Mouse (Mus musculus): ENCODE results near the gene Cep55. TPM values are rescaled to one million over a fixed set of nuclear protein-coding genes. Genes with fewer than 3 reads are reported as not detected.

Gene Cep55
- polyA plus RNA-seq, 1 experiment from 2014 or later = 4.6 TPM

GRCm38 (mm10) chr19:38082931-38083525, 28.2 kb downstream of the Cep55 start:
- no peak overlapping the region for H3K27ac ChIP-seq
- no peaks in the 10 kb centered on the region for H3K27me3 ChIP-seq (ENCODE audit: control insufficient read depth, insufficient read depth, low read length)
- DNase-seq (ENCODE audit: low spot score) = no peak
- no peaks in the 10 kb centered on the region for H3K9me3 ChIP-seq (ENCODE audit: control insufficient read depth, low read length)
- no peak overlapping the region for H3K4me3 ChIP-seq (replicated peaks; ENCODE audit: low read length)
- no peak for ATAC-seq (ENCODE audit: low FRiP score)
- 86% methylated on average over 5 of the region's 5 CpGs for WGBS
- no peaks in the 10 kb centered on the region for H3K4me1 ChIP-seq (replicated peaks; ENCODE audit: control insufficient read depth, insufficient read depth, low read length)
- no peak overlapping the region for H3K9ac ChIP-seq
- H3K4me2 ChIP-seq (replicated peaks) = no peak overlapping the region
- no peaks in the 10 kb centered on the region for H3K36me3 ChIP-seq (replicated peaks; ENCODE audit: control insufficient read depth, insufficient read depth)

DNA sequence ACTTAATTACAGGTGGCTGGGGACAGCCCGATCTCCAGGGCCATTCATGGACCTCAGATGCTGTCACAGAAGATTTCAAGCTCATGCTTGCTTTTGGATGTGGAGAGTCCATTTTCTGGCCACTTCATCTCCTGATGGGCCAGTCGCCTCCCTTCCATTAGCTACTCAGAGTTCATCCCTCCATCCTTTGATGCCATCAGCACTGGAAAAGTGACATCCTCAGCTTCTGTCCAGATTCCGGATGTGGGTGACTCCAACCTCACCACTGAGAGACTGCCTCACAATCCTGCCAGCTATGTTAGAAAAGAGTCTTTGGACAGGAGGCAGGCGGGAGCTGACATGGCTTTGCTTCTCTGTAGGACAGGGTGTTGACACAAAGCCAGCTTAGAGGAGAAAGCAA, 31.0 kb downstream of the Cep55 start:
- H3K9ac ChIP-seq = no peak overlapping the region
- no peak overlapping the region for H3K4me3 ChIP-seq (replicated peaks; ENCODE audit: low read length)
- DNase-seq (ENCODE audit: low spot score) = no peak
- H3K4me1 ChIP-seq (replicated peaks; ENCODE audit: control insufficient read depth, insufficient read depth, low read length) = no peaks in the 10 kb centered on the region
- no peak overlapping the region for H3K27ac ChIP-seq
- no peak overlapping the region for H3K4me2 ChIP-seq (replicated peaks)
- no peak for ATAC-seq (ENCODE audit: low FRiP score)
- H3K27me3 ChIP-seq (ENCODE audit: control insufficient read depth, insufficient read depth, low read length) = no peaks in the 10 kb centered on the region
- no peaks in the 10 kb centered on the region for H3K9me3 ChIP-seq (ENCODE audit: control insufficient read depth, low read length)
- 95% methylated on average over 4 of the region's 4 CpGs for WGBS
- no peaks in the 10 kb centered on the region for H3K36me3 ChIP-seq (replicated peaks; ENCODE audit: control insufficient read depth, insufficient read depth)

GRCm38 (mm10) chr19:38086948-38087551, 32.2 kb downstream of the Cep55 start:
- Histone ChIP-seq H3K9ac (no peak overlapping the region), H3K27me3 (ENCODE audit: control insufficient read depth, insufficient read depth, low read length) (no peaks in the 10 kb centered on the region), H3K4me1 (replicated peaks; ENCODE audit: control insufficient read depth, insufficient read depth, low read length) (no peaks in the 10 kb centered on the region), H3K4me2 (replicated peaks) (no peak overlapping the region), H3K4me3 (replicated peaks; ENCODE audit: low read length) (no peak overlapping the region), H3K9me3 (ENCODE audit: control insufficient read depth, low read length) (no peaks in the 10 kb centered on the region), H3K27ac (no peak overlapping the region), H3K36me3 (replicated peaks; ENCODE audit: control insufficient read depth, insufficient read depth) (no peaks in the 10 kb centered on the region)
- ATAC-seq (ENCODE audit: low FRiP score) (0 out of 2 replicates have a peak, but pooled peaks have one; percentile 53), DNase-seq (ENCODE audit: low spot score) (peak; percentile 48)
- 55% methylated on average over 11 of the region's 11 CpGs for WGBS

DNA sequence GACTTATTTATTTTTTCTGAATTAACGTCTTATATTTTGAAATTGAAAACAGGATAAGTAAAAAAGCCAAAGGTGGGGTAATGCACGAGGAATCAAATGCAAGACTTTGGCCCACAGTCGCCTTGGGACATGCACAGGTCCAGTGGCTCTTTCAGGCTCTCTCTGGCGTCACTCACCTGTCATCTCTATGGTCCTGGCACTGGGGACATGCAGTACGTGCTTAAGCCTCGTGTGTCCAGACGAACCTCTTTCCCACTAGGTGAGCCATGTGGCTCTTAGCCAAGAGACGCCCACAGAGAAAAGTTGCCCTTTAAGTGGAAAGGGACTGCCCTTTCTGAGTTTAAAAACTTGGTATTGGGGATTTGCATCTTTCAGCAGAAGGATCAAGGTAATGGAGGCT, 34.5 kb downstream of the Cep55 start:
- Histone ChIP-seq H3K4me2 (replicated peaks) (no peak overlapping the region), H3K36me3 (replicated peaks; ENCODE audit: control insufficient read depth, insufficient read depth) (no peaks in the 10 kb centered on the region), H3K27me3 (ENCODE audit: control insufficient read depth, insufficient read depth, low read length) (no peaks in the 10 kb centered on the region), H3K27ac (no peak overlapping the region), H3K4me1 (replicated peaks; ENCODE audit: control insufficient read depth, insufficient read depth, low read length) (no peaks in the 10 kb centered on the region), H3K9me3 (ENCODE audit: control insufficient read depth, low read length) (no peaks in the 10 kb centered on the region), H3K9ac (no peak overlapping the region), H3K4me3 (replicated peaks; ENCODE audit: low read length) (no peak overlapping the region)
- DNase-seq (ENCODE audit: low spot score) (no peak), ATAC-seq (ENCODE audit: low FRiP score) (no peak)
- 80% methylated on average over 8 of the region's 8 CpGs for WGBS

- Histone ChIP-seq H3K36me3 (replicated peaks; ENCODE audit: control insufficient read depth, insufficient read depth) (no peaks in the 10 kb centered on the region), H3K9me3 (ENCODE audit: control insufficient read depth, low read length) (no peaks in the 10 kb centered on the region), H3K9ac (no peak overlapping the region), H3K27me3 (ENCODE audit: control insufficient read depth, insufficient read depth, low read length) (peaks cover 13% of the 10 kb centered on the region), H3K4me1 (replicated peaks; ENCODE audit: control insufficient read depth, insufficient read depth, low read length) (no peaks in the 10 kb centered on the region), H3K27ac (no peak overlapping the region), H3K4me3 (replicated peaks; ENCODE audit: low read length) (no peak overlapping the region), H3K4me2 (replicated peaks) (no peak overlapping the region)
- no peak for DNase-seq (ENCODE audit: low spot score)
- WGBS = 55% methylated on average over 4 of the region's 4 CpGs
- ATAC-seq (ENCODE audit: low FRiP score) = no peak
These were observed 36.7 kb downstream of the Cep55 start for GRCm38 (mm10) chr19:38091512-38091985.

- DNase-seq (ENCODE audit: low spot score) (no peak), ATAC-seq (ENCODE audit: low FRiP score) (no peak)
- WGBS = 18% methylated on average over 4 of the region's 4 CpGs
- Histone ChIP-seq H3K4me1 (replicated peaks; ENCODE audit: control insufficient read depth, insufficient read depth, low read length) (no peaks in the 10 kb centered on the region; the same call in 1 of the 2 replicates), H3K27ac (no peak overlapping the region), H3K36me3 (replicated peaks; ENCODE audit: control insufficient read depth, insufficient read depth) (no peaks in the 10 kb centered on the region), H3K4me3 (replicated peaks; ENCODE audit: low read length) (no peak overlapping the region), H3K9me3 (ENCODE audit: control insufficient read depth, low read length) (no peaks in the 10 kb centered on the region), H3K27me3 (ENCODE audit: control insufficient read depth, insufficient read depth, low read length) (peaks cover 40% of the 10 kb centered on the region), H3K4me2 (replicated peaks) (no peak overlapping the region), H3K9ac (no peak overlapping the region)
These were observed 41.4 kb downstream of the Cep55 start for GRCm38 (mm10) chr19:38096231-38096630.

- ATAC-seq (ENCODE audit: low FRiP score) = peak; percentile 55; the same call in 1 of the 2 replicates
- peak within 1 kb of the TSS; percentile 67 for H3K4me2 ChIP-seq (replicated peaks)
- no peak within 1 kb of the TSS for H3K27ac ChIP-seq
- no peaks in the 10 kb centered on the region for H3K9me3 ChIP-seq (ENCODE audit: control insufficient read depth, low read length)
- DNase-seq (ENCODE audit: low spot score) = no peak
- peak within 1 kb of the TSS; percentile 40; the same call in 1 of the 2 replicates for H3K9ac ChIP-seq
- under 1% methylated on average over 77 of the region's 77 CpGs for WGBS
- peak within 1 kb of the TSS; percentile 34 for H3K4me3 ChIP-seq (replicated peaks; ENCODE audit: low read length)
- H3K27me3 ChIP-seq (ENCODE audit: control insufficient read depth, insufficient read depth, low read length) = peaks cover 40% of the 10 kb centered on the region
- no peaks in the 10 kb centered on the region for H3K36me3 ChIP-seq (replicated peaks; ENCODE audit: control insufficient read depth, insufficient read depth)
- no peaks in the 10 kb centered on the region; the same call in 1 of the 2 replicates for H3K4me1 ChIP-seq (replicated peaks; ENCODE audit: control insufficient read depth, insufficient read depth, low read length)
These were observed 42.3 kb downstream of the Cep55 start, which contains the start of gene Ffar4 for GRCm38 (mm10) chr19:38096858-38097758. Gene Ffar4 (plus strand): TSS chr19:38097071.

- Histone ChIP-seq H3K4me2 (replicated peaks) (no peak overlapping the region), H3K4me3 (replicated peaks; ENCODE audit: low read length) (no peak overlapping the region), H3K9ac (no peak overlapping the region), H3K27ac (no peak overlapping the region), H3K27me3 (ENCODE audit: control insufficient read depth, insufficient read depth, low read length) (no peaks in the 10 kb centered on the region), H3K36me3 (replicated peaks; ENCODE audit: control insufficient read depth, insufficient read depth) (no peaks in the 10 kb centered on the region), H3K4me1 (replicated peaks; ENCODE audit: control insufficient read depth, insufficient read depth, low read length) (no peaks in the 10 kb centered on the region), H3K9me3 (ENCODE audit: control insufficient read depth, low read length) (no peaks in the 10 kb centered on the region)
- no peak for DNase-seq (ENCODE audit: low spot score)
- ATAC-seq (ENCODE audit: low FRiP score) = no peak
- WGBS = 90% methylated on average over 4 of the region's 4 CpGs
These were observed 53.1 kb downstream of the Cep55 start for GRCm38 (mm10) chr19:38107871-38108270.
